Mouse (Mus musculus) cerebellum, adult 2 months (tissue): ENCODE data around the gene Ager.

Experiments
- CTCF ChIP-seq: fragments of 200-500 bp; IDR thresholded peaks from 2 replicates; pipeline ENCODE4 v1.5.1; 2011; ENCODE audit warnings: low read depth, mild to moderate bottlenecking, control low read depth, low read length, moderate library complexity, borderline replicate concordance; ENCODE audit not compliant: insufficient read depth
- POLR2A ChIP-seq: fragments of 200-500 bp; IDR thresholded peaks from 2 replicates; pipeline ENCODE4 v1.6.1; 2011; ENCODE audit warnings: low read length, control low read depth, borderline replicate concordance; ENCODE audit not compliant: insufficient read depth

DNA sequence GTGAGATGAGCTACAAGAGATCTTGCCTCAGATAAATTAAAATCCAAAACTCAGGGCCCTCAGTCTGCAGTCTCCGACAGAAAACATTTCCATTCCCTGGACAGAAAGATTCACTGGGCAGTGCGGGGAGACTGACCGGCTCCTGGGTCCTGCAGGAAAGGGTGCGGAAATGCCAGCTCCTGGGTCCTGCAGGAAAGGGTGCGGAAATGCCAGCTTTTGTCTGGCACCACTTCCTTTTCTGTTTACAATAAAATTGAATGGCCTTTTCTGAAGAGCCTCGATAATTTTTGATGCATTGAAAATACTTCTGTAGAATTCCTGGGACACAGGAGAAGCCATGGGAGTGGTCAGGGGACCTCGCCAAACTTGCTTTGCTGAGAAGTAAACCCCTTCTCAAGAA lies 38.5 kb upstream of the Ager start:
- TF ChIP-seq POLR2A (no peak), CTCF (no peak)
